Mouse (Mus musculus) CH12.LX (cell line): ENCODE data around the gene Pdcd7.

Experiments used
- CHD1 ChIP-seq: IDR thresholded peaks from 2 replicates; pipeline ENCODE4 v1.6.1; 2012; ENCODE audit warnings: low read depth, low read length, improper control_type of control experiment, inconsistent platforms
- CTCF ChIP-seq, 2 experiments: IDR thresholded peaks in 1 of 2; conservative IDR thresholded peaks in 1 of 2; 2 replicates each; pipeline ENCODE4 v1.5.1; 2011 to 2012; ENCODE audit warnings: low read depth in 2 of 2, low read length in 2 of 2, improper control_type of control experiment in 1 of 2, inconsistent platforms in 1 of 2, mild to moderate bottlenecking in 1 of 2, moderate library complexity in 1 of 2
- MAX ChIP-seq: IDR thresholded peaks from 2 replicates; pipeline ENCODE4 v1.6.1; 2011; ENCODE audit warnings: low read length, improper control_type of control experiment
- MYC ChIP-seq: IDR thresholded peaks from 2 replicates; pipeline ENCODE4 v1.6.1; 2011; ENCODE audit warnings: low read depth, mild to moderate bottlenecking, improper control_type of control experiment, low read length
- RAD21 ChIP-seq: IDR thresholded peaks from 2 replicates; pipeline ENCODE4 v1.6.1; 2011; ENCODE audit warnings: low read depth, mild to moderate bottlenecking, low read length, improper control_type of control experiment, moderate library complexity
- RCOR1 ChIP-seq: conservative IDR thresholded peaks from 2 replicates; pipeline ENCODE4 v1.6.1; 2012; ENCODE audit warnings: low read depth, mild to moderate bottlenecking, inconsistent platforms, low read length, improper control_type of control experiment
- SMC3 ChIP-seq: IDR thresholded peaks from 2 replicates; pipeline ENCODE4 v1.6.1; 2011; ENCODE audit warnings: low read depth, low read length, improper control_type of control experiment
- TBP ChIP-seq: conservative IDR thresholded peaks from 2 replicates; pipeline ENCODE4 v1.6.1; 2011; ENCODE audit warnings: low read depth, low read length, improper control_type of control experiment
- USF1 ChIP-seq: IDR thresholded peaks from 2 replicates; pipeline ENCODE4 v1.6.1; 2014; ENCODE audit warnings: low read depth, mild to moderate bottlenecking, inconsistent platforms, low read length, improper control_type of control experiment
- USF2 ChIP-seq: conservative IDR thresholded peaks from 2 replicates; pipeline ENCODE4 v1.6.1; 2011; ENCODE audit warnings: low read depth, low read length, improper control_type of control experiment
- ZC3H11A ChIP-seq: IDR thresholded peaks from 2 replicates; pipeline ENCODE4 v1.6.1; 2012; ENCODE audit warnings: low read depth, mild to moderate bottlenecking, inconsistent platforms, low read length, improper control_type of control experiment
- ZNF384 ChIP-seq: IDR thresholded peaks from 2 replicates; pipeline ENCODE4 v1.6.1; 2012; ENCODE audit warnings: low read depth, low read length, improper control_type of control experiment, inconsistent platforms

GRCm38 (mm10) chr9:65313846-65314245 lies 32.1 kb upstream of the Pdcd7 start:
- TF ChIP-seq CTCF (conservative IDR thresholded peaks at IDR 0.05 in 1 of 2, IDR thresholded peaks at IDR 0.05 in 1 of 2; ENCODE audit: low read depth in 2 of 2, low read length in 2 of 2): no peak
- TF ChIP-seq RCOR1: no peak
- TF ChIP-seq ZNF384: no peak
- TF ChIP-seq USF1: no peak
- TF ChIP-seq ZC3H11A: no peak
- TF ChIP-seq MAX: no peak
- no peak for TF ChIP-seq CHD1
- TF ChIP-seq USF2: no peak
- no peak for TF ChIP-seq MYC
- TF ChIP-seq SMC3: no peak
- no peak for TF ChIP-seq RAD21
- no peak for TF ChIP-seq TBP
